Mouse (Mus musculus) kidney, embryonic 15.5 days (tissue): ENCODE measurements around the gene Sult1a1. TPM values are rescaled to one million over a fixed set of nuclear protein-coding genes. Genes with fewer than 3 reads are reported as not detected.
A peak's percentile ranks its signal among the peaks of the same experiment; 100 is the strongest.
"Not testable (repeated sequence)": the region's sequence is repeated elsewhere in the genome, so short reads cannot be mapped to it uniquely, and the experiment has no call there.

Experiments
- ATAC-seq: fragments of 200-750 bp; cut with Nextera tagmentation; replicated peaks from 2 replicates; pipeline ENCODE4 v1.8.0; 2017; ENCODE audit warnings: moderate TSS enrichment; ENCODE audit not compliant: low FRiP score
- H3K27ac ChIP-seq: fragments of 300-500 bp; sonication (generic); 2 replicates; pipeline ENCODE4 v1.5.1; 2015; ENCODE audit warnings: mild to moderate bottlenecking, inconsistent platforms
- H3K27me3 ChIP-seq: fragments of 300-500 bp; sonication (generic); 2 replicates; pipeline ENCODE4 v1.6.1; 2015; ENCODE audit warnings: inconsistent platforms
- H3K36me3 ChIP-seq: fragments of 300-500 bp; sonication (generic); 2 replicates; pipeline ENCODE4 v1.6.1; 2015; ENCODE audit warnings: inconsistent platforms
- H3K4me1 ChIP-seq: fragments of 300-500 bp; sonication (generic); 2 replicates; pipeline ENCODE4 v1.6.1; 2015; ENCODE audit warnings: inconsistent platforms
- H3K4me2 ChIP-seq: fragments of 300-500 bp; sonication (generic); 2 replicates; pipeline ENCODE4 v1.6.1; 2015; ENCODE audit warnings: moderate library complexity, mild to moderate bottlenecking, inconsistent platforms
- H3K4me3 ChIP-seq: fragments of 300-500 bp; sonication (generic); replicated peaks from 2 replicates; pipeline ENCODE4 v1.5.1; 2015; ENCODE audit warnings: mild to moderate bottlenecking, inconsistent platforms
- H3K9ac ChIP-seq: fragments of 300-500 bp; sonication (generic); 2 replicates; pipeline ENCODE4 v1.6.1; 2015; ENCODE audit warnings: mild to moderate bottlenecking, inconsistent platforms
- H3K9me3 ChIP-seq: fragments of 300-500 bp; sonication (generic); replicated peaks from 2 replicates; pipeline ENCODE4 v1.6.1; 2016; ENCODE audit warnings: inconsistent platforms
- WGBS: fragments of 180-500 bp; shearing (Covaris S2); methylation state at CpG from one replicate; pipeline ENCODE4 v1.1.7; 2015; ENCODE audit warnings: mixed read lengths; 5-methylcytosine and 5-hydroxymethylcytosine counted together
- polyA plus RNA-seq: library from polyadenylated mRNA; unstranded; fragments of >200 nt; fragmentation: Nextera tagmentation; extraction: Ambion mirVana; gene quantifications from 2 replicates; pipeline ENCODE4 v1.2.1, GENCODE M21; 2015

The Sult1a1 gene
- polyA plus RNA-seq, 1 experiment from 2014 or later = 8.3 TPM

- ATAC-seq = no peak
- H3K27ac ChIP-seq = no peak overlapping the region
- no peaks in the 10 kb centered on the region; the same call in 1 of the 2 replicates for H3K36me3 ChIP-seq
- H3K4me3 ChIP-seq = no peak overlapping the region
- H3K4me2 ChIP-seq = no peak overlapping the region
- WGBS = 79% methylated on average over 2 of the region's 2 CpGs
- H3K4me1 ChIP-seq = peaks cover 12% of the 10 kb centered on the region
- H3K27me3 ChIP-seq = no peaks in the 10 kb centered on the region
- H3K9ac ChIP-seq = no peak overlapping the region
- H3K9me3 ChIP-seq = no peaks in the 10 kb centered on the region
Measured at GRCm38 (mm10) chr7:126653991-126654390, 22.2 kb downstream of the Sult1a1 start.

DNA sequence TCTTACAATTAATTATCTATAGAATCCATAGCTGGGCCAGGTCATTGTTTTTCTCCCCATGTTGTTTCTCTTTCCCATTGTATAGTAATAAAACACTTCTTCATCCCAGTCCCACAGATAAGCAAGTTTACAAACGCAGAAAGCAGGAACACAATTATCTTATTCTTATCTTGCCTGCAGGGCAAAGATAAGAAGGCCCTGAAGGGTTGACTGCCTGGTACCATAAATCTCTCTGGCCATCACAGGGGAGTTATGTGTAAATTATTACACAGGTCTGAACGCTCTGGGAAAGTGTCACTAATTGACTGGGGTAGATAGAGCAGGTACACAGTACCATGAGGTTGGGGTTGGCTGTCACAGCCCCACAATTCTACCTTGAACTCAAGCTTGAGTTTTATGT is 25.4 kb downstream of the Sult1a1 start:
- ATAC-seq = no peak
- WGBS = 60% methylated on average over 2 of the region's 2 CpGs
- H3K4me2 ChIP-seq = no peak overlapping the region

DNA sequence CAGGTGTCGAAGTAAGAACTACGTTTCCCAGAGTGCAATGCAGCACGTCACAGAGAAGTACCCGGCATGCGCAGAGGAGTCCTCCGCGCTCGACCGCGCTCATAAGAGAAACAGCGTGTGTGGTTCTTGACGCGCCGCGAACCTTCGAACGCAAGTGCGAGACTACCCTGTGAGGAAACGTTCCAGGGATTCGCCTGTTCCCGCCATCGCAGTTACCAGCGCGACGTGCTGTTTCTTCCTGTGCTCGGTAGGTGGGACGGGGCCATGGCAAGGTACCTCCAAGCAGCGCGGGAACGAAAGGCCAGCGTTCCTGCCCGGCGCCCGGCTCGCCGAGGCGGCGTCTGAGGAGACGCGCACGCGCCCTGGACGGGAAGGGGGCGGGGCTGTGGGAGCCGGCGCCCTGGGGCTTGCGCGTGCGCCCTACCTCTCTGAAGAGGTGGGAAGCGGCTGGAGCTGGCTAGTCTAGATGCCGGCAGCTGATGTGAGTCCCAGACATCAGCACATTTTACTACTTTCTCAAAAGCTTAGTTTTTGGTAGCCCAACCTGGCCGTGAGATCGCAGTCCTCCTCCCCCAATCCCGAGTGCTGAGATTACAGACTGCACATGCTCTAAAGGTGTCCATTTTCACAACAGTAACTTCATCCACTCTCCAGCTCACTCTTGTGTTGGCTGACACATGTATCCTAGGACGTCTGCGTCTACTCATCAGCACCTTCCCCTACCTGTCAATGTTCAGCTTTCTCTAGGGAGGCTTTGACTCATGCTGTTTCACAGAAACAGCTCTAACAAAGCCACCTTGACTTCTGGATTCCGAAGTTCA is 26.8 kb downstream of the Sult1a1 start, which contains the start of gene Sgf29:
Gene Sgf29 (plus strand): TSS at position 79 of the 821 bp plus-strand sequence.
- no peaks in the 10 kb centered on the region for H3K9me3 ChIP-seq
- no peaks in the 10 kb centered on the region for H3K36me3 ChIP-seq
- WGBS = under 1% methylated on average over 57 of the region's 57 CpGs
- H3K27ac ChIP-seq = peak within 1 kb of the TSS; percentile 99
- H3K27me3 ChIP-seq = no peaks in the 10 kb centered on the region
- peaks cover 12% of the 10 kb centered on the region for H3K4me1 ChIP-seq
- peak within 1 kb of the TSS; percentile 77 for H3K4me3 ChIP-seq
- ATAC-seq = peak; percentile 98
- peak within 1 kb of the TSS; percentile 81 for H3K4me2 ChIP-seq
- peak within 1 kb of the TSS; percentile 75 for H3K9ac ChIP-seq

More for the DNA sequence above, 25.4 kb downstream of the Sult1a1 start:
- Histone ChIP-seq H3K36me3 (no peaks in the 10 kb centered on the region), H3K9me3 (no peaks in the 10 kb centered on the region), H3K4me1 (peaks cover 12% of the 10 kb centered on the region), H3K27me3 (no peaks in the 10 kb centered on the region), H3K4me3 (no peak overlapping the region), H3K9ac (no peak overlapping the region), H3K27ac (no peak overlapping the region)

DNA sequence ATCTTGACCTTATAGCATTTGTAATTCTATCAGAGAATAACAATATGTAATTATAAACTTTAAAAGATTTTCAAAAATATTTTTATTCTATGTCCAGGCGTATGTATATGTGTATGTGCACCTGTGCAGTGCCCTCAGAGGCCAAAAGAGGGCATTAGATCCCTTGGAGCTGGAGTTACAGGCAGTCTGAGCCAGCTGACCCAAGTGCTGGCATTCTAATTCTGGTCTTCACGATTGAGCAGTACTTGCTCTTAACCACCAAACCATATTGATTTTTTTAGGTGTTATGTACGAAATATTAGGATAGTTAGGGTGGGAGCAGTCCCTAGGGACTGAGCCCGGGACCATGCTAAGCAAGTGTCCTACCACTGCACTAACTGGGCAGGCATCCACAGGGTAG is 27.7 kb downstream of the Sult1a1 start:
- no peak for ATAC-seq
- 81% methylated on average over 4 of the region's 4 CpGs for WGBS
- Histone ChIP-seq H3K27ac (no peak overlapping the region), H3K36me3 (no peaks in the 10 kb centered on the region), H3K9me3 (no peaks in the 10 kb centered on the region), H3K4me2 (peak overlapping the region; percentile 81), H3K9ac (no peak overlapping the region), H3K4me1 (peaks cover 12% of the 10 kb centered on the region), H3K27me3 (no peaks in the 10 kb centered on the region), H3K4me3 (peak overlapping the region; percentile 77)

- Histone ChIP-seq H3K4me2 (no peak overlapping the region), H3K36me3 (no peaks in the 10 kb centered on the region), H3K27ac (peak overlapping the region; percentile 59), H3K27me3 (no peaks in the 10 kb centered on the region), H3K9me3 (no peaks in the 10 kb centered on the region), H3K9ac (no peak overlapping the region), H3K4me3 (no peak overlapping the region), H3K4me1 (peaks cover 11% of the 10 kb centered on the region)
- 40% methylated on average over 5 of the region's 5 CpGs for WGBS
- no peak for ATAC-seq
Measured at GRCm38 (mm10) chr7:126645708-126646107, 30.5 kb downstream of the Sult1a1 start.

DNA sequence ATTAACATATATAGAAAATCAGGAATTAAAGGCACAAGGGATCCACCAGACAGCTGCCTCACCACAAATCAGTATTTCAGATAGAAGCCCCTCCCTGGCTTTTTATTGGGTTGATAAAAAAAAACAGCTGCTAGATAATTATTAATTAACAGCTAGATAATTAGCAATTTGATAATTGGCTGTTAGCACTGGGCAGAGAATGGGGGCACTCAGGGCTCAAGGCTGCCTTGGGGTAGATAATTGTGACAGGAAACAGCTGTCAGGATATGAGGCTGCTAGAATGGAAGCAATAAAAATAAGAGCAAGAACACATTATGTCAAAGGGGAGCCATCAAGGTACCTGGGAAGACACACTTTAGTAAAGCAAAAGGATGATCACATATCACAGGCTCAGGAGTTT is 31.3 kb downstream of the Sult1a1 start:
- H3K27ac ChIP-seq = no peak overlapping the region
- ATAC-seq = no peak
- peaks cover 3% of the 10 kb centered on the region for H3K4me1 ChIP-seq

GRCm38 (mm10) chr7:126644345-126644744 is 31.9 kb downstream of the Sult1a1 start:
- WGBS = 55% methylated on average over 3 of the region's 3 CpGs

More for the DNA sequence above, 31.3 kb downstream of the Sult1a1 start:
- H3K27me3 ChIP-seq = no peaks in the 10 kb centered on the region
- no peak overlapping the region for H3K9ac ChIP-seq
- no peak overlapping the region for H3K4me2 ChIP-seq
- no peaks in the 10 kb centered on the region for H3K36me3 ChIP-seq
- H3K4me3 ChIP-seq = no peak overlapping the region
- no peaks in the 10 kb centered on the region for H3K9me3 ChIP-seq

GRCm38 (mm10) chr7:126643244-126643617 is 33.0 kb downstream of the Sult1a1 start:
- H3K27ac ChIP-seq, H3K27me3 ChIP-seq, H3K4me2 ChIP-seq, ATAC-seq, H3K9ac ChIP-seq, H3K4me3 ChIP-seq, H3K36me3 ChIP-seq, H3K4me1 ChIP-seq, H3K9me3 ChIP-seq: not testable (repeated sequence)
- WGBS = 61% methylated on average over 3 of the region's 3 CpGs

More at GRCm38 (mm10) chr7:126644345-126644744, 31.9 kb downstream of the Sult1a1 start:
- Histone ChIP-seq H3K9ac (no peak overlapping the region), H3K4me1 (no peaks in the 10 kb centered on the region), H3K36me3 (no peaks in the 10 kb centered on the region), H3K4me3 (no peak overlapping the region), H3K27me3 (no peaks in the 10 kb centered on the region), H3K4me2 (no peak overlapping the region), H3K9me3 (no peaks in the 10 kb centered on the region), H3K27ac (no peak overlapping the region)
- no peak for ATAC-seq

DNA sequence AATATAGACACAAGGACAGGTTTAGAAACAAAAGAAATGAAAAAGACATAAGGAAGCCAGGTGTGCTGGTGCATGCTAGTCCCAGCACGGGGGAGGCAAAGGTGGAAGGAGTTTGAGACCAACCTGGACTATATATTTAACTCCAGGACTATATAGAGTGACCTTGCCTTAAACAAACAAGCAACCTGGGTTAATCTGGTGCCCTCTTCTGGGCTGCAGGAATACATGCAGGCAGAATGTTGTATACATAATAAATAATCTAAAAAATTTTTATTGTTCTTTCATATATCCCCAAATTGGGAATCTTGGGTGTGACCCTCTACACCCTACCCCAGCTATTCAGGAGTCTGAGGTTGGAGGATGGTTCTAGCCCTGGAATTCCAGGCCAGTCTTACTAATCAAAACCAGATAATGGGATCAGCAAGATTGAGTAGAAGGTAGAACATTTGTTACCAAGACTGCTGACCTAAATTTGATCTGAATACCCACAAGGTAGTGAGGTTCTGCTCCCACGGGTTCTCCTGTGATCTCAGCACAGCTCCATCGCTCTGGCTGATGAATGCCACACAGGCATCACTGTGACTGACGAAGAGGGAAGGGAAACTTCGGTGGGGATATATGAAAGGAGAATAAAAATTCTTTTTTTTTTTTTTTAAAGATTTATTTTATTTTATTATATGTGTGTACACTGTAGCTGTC is 33.5 kb downstream of the Sult1a1 start:
- 71% methylated on average over 5 of the region's 5 CpGs for WGBS
- no peak overlapping the region for H3K4me2 ChIP-seq
- no peak overlapping the region for H3K4me3 ChIP-seq
- H3K27me3 ChIP-seq = no peaks in the 10 kb centered on the region
- no peak for ATAC-seq
- no peaks in the 10 kb centered on the region for H3K9me3 ChIP-seq
- no peaks in the 10 kb centered on the region for H3K4me1 ChIP-seq
- no peak overlapping the region for H3K9ac ChIP-seq
- no peaks in the 10 kb centered on the region for H3K36me3 ChIP-seq
- no peak overlapping the region for H3K27ac ChIP-seq

GRCm38 (mm10) chr7:126636733-126637520 is 39.3 kb downstream of the Sult1a1 start:
- H3K4me2 ChIP-seq = no peak overlapping the region
- no peak overlapping the region for H3K27ac ChIP-seq
- no peak for ATAC-seq
- H3K9ac ChIP-seq = no peak overlapping the region
- H3K4me1 ChIP-seq = no peaks in the 10 kb centered on the region
- no peak overlapping the region for H3K4me3 ChIP-seq
- H3K9me3 ChIP-seq = no peaks in the 10 kb centered on the region
- 0 out of 2 replicates have a peak, but pooled peaks cover 3% of the 10 kb centered on the region for H3K27me3 ChIP-seq
- no peaks in the 10 kb centered on the region for H3K36me3 ChIP-seq
- WGBS = 16% methylated on average over 4 of the region's 4 CpGs

DNA sequence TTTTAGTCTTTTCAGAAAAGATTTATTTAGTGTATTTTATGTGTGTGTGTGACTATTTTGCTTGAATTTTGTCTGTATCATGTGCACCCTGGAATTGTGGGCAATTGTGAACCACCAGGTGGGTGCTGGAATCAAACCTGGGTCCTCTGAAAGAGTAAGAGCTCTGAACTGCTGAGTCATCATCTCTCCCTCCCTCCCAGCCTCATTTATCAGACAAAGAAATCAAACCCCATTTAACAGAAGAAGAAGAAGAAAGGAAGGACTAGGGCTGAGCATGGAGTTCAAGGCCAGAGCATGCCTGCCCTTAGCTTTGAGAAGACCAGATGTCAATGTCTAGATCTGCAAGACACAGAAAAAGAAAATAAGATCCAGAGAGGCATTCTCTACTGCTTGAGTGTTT is 40.9 kb downstream of the Sult1a1 start:
- H3K4me1 ChIP-seq = no peaks in the 10 kb centered on the region
- no peaks in the 10 kb centered on the region for H3K36me3 ChIP-seq
- no peaks in the 10 kb centered on the region for H3K9me3 ChIP-seq
- H3K9ac ChIP-seq = no peak overlapping the region
- 0 out of 2 replicates have a peak, but pooled peaks cover 3% of the 10 kb centered on the region for H3K27me3 ChIP-seq
- H3K4me2 ChIP-seq = no peak overlapping the region
- no peak for ATAC-seq
- H3K27ac ChIP-seq = no peak overlapping the region
- no peak overlapping the region for H3K4me3 ChIP-seq

DNA sequence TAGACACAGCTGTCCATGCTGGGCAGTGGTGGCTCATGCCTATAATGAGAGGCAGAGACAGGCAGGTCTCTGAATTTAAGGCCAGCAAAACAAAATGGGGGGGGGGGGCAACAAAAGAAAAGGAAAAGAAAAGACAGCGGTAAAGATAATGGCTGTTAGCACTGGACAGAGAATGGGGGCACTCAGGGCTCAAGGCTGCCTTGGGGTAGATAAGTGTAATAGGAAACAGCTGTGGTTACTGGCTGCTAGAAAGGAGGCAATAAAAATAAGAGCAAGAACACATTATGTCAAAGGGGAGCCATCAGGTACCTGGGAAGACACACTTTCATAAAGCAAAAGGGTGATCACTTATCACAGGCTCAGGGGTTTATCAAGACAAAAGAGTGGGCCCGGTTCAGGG is 43.8 kb downstream of the Sult1a1 start:
- H3K27me3 ChIP-seq = 0 out of 2 replicates have a peak, but pooled peaks cover 3% of the 10 kb centered on the region
- H3K27ac ChIP-seq = no peak overlapping the region
- no peaks in the 10 kb centered on the region for H3K36me3 ChIP-seq
- H3K9ac ChIP-seq = no peak overlapping the region
- no peaks in the 10 kb centered on the region for H3K9me3 ChIP-seq
- 74% methylated on average over 2 of the region's 2 CpGs for WGBS
- H3K4me3 ChIP-seq = no peak overlapping the region
- H3K4me1 ChIP-seq = peaks cover 8% of the 10 kb centered on the region; the same call in 1 of the 2 replicates
- H3K4me2 ChIP-seq = no peak overlapping the region
- no peak for ATAC-seq
